Mouse (Mus musculus) embryonic fibroblast, embryonic 13.5 days (primary cell): ENCODE results near the gene Ldb1. TPM values are rescaled to one million over a fixed set of nuclear protein-coding genes. Genes with fewer than 3 reads are reported as not detected.
A peak's percentile ranks its signal among the peaks of the same experiment; 100 is the strongest.

Source experiments
- H3K27ac ChIP-seq: 2 replicates; pipeline ENCODE4 v1.5.1; 2012; ENCODE audit warnings: low read length, control low read depth, inconsistent platforms; ENCODE audit not compliant: insufficient read depth
- H3K4me1 ChIP-seq: 2 replicates; pipeline ENCODE4 v1.6.1; 2011; ENCODE audit warnings: low read length; ENCODE audit not compliant: control insufficient read depth, insufficient read depth
- H3K4me3 ChIP-seq: 2 replicates; pipeline ENCODE4 v1.5.1; 2011; ENCODE audit warnings: mild to moderate bottlenecking, control low read depth, low read length; ENCODE audit not compliant: insufficient read depth
- CTCF ChIP-seq: IDR thresholded peaks from 2 replicates; pipeline ENCODE4 v1.5.1; 2011; ENCODE audit warnings: mild to moderate bottlenecking, control low read depth, low read length, moderate library complexity, borderline replicate concordance; ENCODE audit not compliant: insufficient read depth
- POLR2A ChIP-seq: IDR thresholded peaks from 2 replicates; pipeline ENCODE4 v1.6.1; 2011; ENCODE audit warnings: low read depth, mild to moderate bottlenecking, control low read depth, low read length, moderate library complexity
- polyA plus RNA-seq: library from polyadenylated mRNA; stranded (reverse); fragments of >200 nt; gene quantifications from 2 replicates; pipeline ENCODE4 v1.2.4, GENCODE M21; 2011; ENCODE audit warnings: low read depth; ENCODE audit not compliant: missing spikeins, insufficient read length

Gene Ldb1
- polyA plus RNA-seq, 1 experiment, result 124 TPM

DNA sequence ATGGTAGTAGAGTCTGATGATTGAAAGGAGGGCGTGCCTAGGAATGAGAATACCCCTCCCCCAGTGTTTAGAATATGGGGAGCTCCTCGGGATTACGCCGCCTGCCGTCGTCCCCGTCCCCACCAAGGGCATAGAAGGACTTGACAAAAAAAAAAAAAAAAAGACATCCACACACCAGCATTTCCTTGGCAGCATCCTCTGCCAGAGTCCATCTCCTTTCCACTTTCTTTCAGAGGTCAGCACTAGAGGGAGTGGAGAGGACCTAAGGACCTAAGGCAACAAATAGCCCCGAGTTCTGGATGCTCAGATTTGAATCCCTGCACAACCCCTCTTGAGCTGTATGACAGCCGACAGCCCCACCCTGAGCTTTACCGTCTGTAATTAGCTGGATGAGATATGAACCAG is 1.6 kb upstream of the Ldb1 start:
- Histone ChIP-seq H3K4me3 (no peak overlapping the region), H3K27ac (peak overlapping the region; percentile 67; the same call in 1 of the 2 replicates), H3K4me1 (no peaks in the 10 kb centered on the region)
- TF ChIP-seq POLR2A, result no peak
- TF ChIP-seq CTCF, result no peak

DNA sequence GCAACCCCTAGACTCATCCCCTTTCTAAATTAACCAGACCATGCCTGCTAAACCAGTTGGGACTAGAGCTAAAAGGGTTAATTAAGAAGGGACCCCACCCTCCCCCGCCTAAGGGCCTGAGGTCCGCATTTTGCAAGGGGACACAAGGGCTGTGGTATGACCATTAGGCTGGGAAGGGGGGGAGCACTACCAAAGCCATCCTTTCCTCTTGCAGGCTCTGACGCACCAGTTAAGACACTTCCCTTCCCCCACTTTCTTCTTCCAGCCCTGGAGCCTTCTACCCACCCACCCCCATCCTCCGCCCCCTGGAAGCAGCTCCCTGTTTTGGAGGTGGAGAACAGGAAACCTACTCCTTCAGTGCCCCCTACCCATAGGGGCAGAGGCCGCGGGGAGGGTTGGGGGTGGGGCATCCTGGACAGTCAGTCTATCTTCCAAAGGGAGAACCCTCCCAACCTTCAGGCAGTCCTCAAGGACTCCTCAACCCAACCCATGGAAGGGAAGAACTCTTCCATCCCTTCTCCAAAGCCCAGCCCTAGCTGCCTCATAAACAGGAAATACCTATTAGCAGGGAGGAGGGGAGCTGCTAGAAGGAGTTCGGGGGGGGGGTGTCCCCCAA is 790 bp upstream of the Ldb1 start:
- 0 out of 2 replicates have a peak, but pooled peaks cover 3% of the 10 kb centered on the region for H3K4me1 ChIP-seq
- no peak; the same call in 1 of the 2 replicates for TF ChIP-seq POLR2A
- no peak for TF ChIP-seq CTCF
- H3K27ac ChIP-seq, result peak overlapping the region; percentile 88
- H3K4me3 ChIP-seq, result peak overlapping the region; percentile 76

DNA sequence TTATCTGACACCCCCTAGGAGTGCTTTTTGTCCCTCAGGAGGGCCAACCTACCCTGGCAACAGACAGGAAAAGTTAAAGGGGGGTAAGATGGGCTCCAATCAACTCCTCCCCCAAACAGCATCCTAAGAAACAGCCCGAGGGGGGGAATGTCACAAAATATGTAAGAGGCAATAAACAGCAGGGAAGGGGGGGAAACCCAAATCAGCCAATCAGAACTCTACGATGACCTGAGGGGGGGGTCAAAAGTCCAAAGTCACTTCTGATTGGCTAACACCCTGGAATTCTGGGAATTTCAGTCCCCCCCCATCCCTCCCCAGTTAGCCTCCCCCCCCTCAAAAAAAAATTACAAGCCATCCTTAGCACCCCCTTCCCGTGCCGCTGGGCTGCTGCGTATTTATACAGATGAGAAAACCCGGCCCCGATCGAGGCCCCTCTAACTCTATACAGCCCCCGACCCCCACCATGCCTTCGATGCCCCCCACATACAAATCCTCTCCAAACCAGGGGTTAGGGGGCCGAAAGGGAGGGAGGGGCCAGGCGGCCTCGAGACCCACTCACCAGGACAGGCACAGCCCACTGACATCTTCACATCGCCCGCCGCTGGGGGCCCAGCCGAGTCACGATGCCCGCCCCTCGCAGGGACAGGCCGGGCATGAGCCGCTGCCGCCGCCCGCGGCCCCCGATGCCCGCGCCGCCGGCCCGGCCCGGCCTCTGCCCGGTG is 582 bp downstream of the Ldb1 start, which contains the start of gene Pprc1:
Gene Pprc1, plus strand, starts transcription at position 616 of the 722 bp plus-strand sequence.
- TF ChIP-seq CTCF, result no peak
- TF ChIP-seq POLR2A, result peak; percentile 34; the same call in 1 of the 2 replicates
- Histone ChIP-seq H3K27ac (peak within 1 kb of the TSS; percentile 88), H3K4me1 (peaks cover 7% of the 10 kb centered on the region; the same call in 1 of the 2 replicates), H3K4me3 (peak within 1 kb of the TSS; percentile 76)

DNA sequence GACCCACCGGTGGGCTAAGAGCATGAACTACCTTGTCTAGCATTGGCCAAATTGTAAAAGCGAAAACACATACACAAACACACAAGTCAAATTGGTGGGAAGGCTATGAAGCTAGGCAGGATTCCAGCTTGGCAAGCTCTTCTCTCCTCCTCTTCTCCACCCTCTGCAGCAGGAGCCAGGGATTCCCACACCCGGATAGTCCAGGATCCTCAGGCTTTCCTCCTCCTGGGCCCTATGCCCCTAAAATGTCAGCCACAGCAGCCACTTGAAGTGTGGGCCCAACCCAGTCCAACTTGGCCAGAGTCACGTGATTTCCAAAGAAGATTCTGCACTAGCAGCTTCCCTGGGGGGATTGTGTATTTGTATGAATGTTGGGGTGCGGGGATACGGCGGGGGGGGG is 1.6 kb downstream of the Ldb1 start:
- Histone ChIP-seq H3K27ac (peak overlapping the region; percentile 79), H3K4me3 (peak overlapping the region; percentile 76), H3K4me1 (peaks cover 7% of the 10 kb centered on the region; the same call in 1 of the 2 replicates)
- TF ChIP-seq CTCF (no peak), POLR2A (no peak)

DNA sequence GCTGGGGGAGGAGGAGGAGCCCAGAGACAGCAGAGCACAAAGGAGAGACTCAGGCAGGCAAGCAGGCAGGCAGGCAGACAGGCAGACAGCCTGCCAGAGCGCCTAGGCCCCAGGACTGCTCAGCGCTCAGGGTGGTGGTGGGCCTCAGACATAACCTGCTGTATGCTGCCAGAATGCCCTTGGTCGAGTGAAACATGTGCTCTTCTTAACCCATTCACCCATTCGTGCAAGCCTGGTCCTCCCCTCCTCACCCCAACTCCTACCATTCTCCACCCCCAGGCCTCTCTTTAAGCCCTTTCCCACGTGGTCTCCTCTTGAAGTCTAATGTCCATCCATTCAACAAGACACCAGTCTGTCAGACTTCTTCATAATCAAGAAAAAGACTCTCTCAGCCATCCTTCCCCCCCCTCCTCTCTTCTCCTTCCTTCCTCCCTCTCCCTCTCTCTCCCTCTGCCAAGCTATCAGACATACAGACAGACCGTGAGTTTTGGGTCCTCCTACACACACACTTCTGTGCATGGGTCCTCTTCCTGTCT is 2.5 kb downstream of the Ldb1 start:
- H3K27ac ChIP-seq, result peak overlapping the region; percentile 79
- TF ChIP-seq CTCF, result no peak
- TF ChIP-seq POLR2A, result peak; percentile 91
- H3K4me3 ChIP-seq, result peak overlapping the region; percentile 2; the same call in 1 of the 2 replicates
- peaks cover 7% of the 10 kb centered on the region; the same call in 1 of the 2 replicates for H3K4me1 ChIP-seq

DNA sequence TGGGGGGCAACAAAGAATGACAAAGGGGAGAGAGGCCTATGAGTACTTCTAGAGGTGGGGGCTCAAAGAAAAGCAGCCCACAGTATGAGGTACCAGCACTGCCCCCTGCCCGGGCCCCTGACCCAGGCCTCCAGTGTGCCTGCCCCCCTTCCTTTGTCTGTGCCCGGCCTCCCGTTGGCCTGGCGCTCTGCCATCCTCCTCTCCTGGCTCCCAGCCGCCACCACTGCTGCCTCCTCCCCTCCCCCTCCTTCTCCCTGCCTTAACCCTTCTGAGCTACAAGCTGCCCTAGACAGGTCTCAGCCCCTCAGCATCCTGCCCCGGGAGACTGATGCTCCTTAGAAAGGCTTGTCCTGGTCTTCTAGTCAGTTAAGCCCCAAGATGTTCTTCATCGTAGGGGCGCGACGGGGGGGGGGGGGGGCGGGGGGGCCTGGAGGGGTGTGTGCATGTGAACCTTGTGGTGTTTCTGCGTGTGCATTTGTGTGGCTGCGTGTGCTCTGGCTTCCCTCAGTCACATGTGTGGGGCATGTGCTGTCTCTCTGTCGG is 3.0 kb downstream of the Ldb1 start:
- Histone ChIP-seq H3K27ac (peak overlapping the region; percentile 84), H3K4me3 (peak overlapping the region; percentile 2), H3K4me1 (peaks cover 7% of the 10 kb centered on the region; the same call in 1 of the 2 replicates)
- TF ChIP-seq CTCF, result no peak
- TF ChIP-seq POLR2A, result no peak

DNA sequence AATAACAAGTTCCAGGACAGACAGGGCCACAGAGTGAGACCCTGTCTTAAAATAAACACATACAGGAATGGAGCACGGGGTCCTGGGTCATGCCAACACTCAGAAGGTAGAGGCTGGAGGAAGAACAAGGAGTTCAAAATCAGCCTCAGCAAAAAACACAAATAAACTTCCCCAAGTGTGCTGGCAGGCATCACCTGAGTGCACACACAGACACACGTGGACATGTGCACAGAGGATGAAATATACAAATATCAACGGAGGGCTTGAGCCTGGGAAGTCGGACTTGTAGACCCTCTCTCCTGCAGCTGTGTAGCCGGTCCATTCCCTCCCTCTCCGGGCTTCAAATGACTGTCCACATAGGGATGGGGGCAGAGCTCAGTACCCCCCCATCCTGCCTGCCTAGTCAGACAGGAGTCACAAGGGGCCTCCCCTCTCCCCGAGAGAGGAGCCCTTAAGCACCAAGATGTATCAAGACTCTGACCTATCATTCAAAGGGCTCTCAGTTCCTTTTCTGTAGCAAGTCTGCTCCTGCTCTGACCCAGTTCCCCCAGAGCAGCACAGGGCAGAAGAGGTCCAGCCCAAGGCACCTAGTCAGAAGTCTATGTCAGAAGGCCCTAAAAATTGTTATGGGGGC is 3.6 kb downstream of the Ldb1 start:
- TF ChIP-seq POLR2A (no peak), CTCF (no peak)
- peak overlapping the region; percentile 84 for H3K27ac ChIP-seq
- H3K4me1 ChIP-seq, result peaks cover 10% of the 10 kb centered on the region; the same call in 1 of the 2 replicates
- no peak overlapping the region; the same call in 1 of the 2 replicates for H3K4me3 ChIP-seq

DNA sequence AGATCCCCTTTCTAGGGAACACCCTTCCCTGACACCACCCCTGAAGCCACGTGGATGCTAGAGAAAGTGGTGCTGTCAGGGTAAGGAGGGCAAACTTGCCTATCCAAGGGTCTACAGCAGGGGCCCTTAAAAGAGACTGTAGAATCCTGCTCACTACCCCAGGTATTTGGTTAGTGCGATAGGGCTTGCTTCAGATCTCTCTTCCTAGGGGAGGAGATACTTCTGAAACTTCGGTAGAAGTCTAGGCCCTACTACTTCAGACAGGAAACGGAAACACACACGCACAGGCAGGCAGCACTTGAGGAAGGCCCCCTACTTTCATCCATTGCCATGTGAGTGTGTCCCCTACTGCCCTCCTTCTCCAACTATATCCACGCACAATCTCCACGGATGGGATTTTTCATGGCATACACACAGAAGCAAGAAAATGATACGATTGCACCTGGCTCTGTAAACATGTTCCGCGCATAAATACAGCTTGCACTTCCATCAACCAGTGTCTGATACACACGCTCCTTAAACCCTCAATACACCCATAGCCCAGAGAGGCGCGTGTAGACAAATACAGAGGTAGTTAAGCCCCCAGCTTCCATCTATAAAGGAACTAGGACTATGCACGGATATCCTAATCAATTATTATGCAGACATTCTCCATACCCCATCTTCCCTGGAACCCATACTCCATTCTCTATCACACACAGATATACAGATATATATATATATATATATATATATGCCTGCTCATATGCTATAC is 4.7 kb downstream of the Ldb1 start:
- H3K4me1 ChIP-seq, result peaks cover 10% of the 10 kb centered on the region; the same call in 1 of the 2 replicates
- H3K27ac ChIP-seq, result peak overlapping the region; percentile 93
- TF ChIP-seq CTCF, result no peak
- TF ChIP-seq POLR2A, result no peak
- H3K4me3 ChIP-seq, result no peak overlapping the region

DNA sequence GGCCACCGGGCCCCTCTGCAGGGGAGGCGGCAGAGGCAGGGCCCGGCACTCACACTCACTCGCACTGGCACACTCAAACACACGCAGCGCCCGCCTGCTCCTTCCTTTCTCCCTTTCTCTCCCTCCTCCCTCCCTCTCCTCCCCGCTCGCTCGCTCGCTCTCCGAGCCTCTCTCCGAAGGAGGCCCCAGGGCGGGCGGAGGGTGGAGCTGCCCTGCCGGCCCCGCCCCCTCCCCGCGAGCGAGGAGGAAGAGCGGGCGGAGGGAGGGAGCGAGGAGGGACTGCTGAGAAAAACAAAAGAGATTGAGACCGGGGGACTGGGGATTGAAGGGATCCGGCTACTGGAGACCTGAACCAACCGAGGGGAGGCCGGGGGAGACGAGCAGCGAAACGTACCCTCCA is 5.5 kb downstream of the Ldb1 start:
- H3K4me1 ChIP-seq, result peaks cover 10% of the 10 kb centered on the region; the same call in 1 of the 2 replicates
- peak overlapping the region; percentile 93 for H3K27ac ChIP-seq
- H3K4me3 ChIP-seq, result peak overlapping the region; percentile 41
- peak; percentile 95 for TF ChIP-seq POLR2A
- TF ChIP-seq CTCF, result no peak
